Mouse (Mus musculus) ES-Bruce4 (cell line): ENCODE data around the gene Cdc42se1.

Experiments
- CTCF ChIP-seq: IDR thresholded peaks from one replicate; pipeline ENCODE4 v1.8.1; 2011; ENCODE audit warnings: low read depth, low read length
- POLR2A ChIP-seq: IDR thresholded peaks from one replicate; pipeline ENCODE4 v1.8.1; 2011; ENCODE audit warnings: low read length; ENCODE audit not compliant: insufficient read depth

- TF ChIP-seq POLR2A: no peak
- TF ChIP-seq CTCF: no peak
These were observed at the start of gene Cdc42se1 for GRCm38 (mm10) chr3:95228148-95228893.
